Mouse (Mus musculus) cerebellum, postnatal 25 days (tissue): ENCODE data around the gene Olfr1245.
"Not testable (repeated sequence)": the region's sequence is repeated elsewhere in the genome, so short reads cannot be mapped to it uniquely, and the experiment has no call there.

Experiments used
- DNase-seq, 2 experiments: peaks; one replicate each; pipeline ENCODE4 v3.0.0; 2021; ENCODE audit warnings: mixed read lengths in 2 of 2

Olfr1245 gene

GRCm38 (mm10) chr2:89578347-89578746, at the start of gene Olfr1245:
Gene Olfr1245, minus strand, starts transcription at chr2:89578447.
- no peak for DNase-seq

DNA sequence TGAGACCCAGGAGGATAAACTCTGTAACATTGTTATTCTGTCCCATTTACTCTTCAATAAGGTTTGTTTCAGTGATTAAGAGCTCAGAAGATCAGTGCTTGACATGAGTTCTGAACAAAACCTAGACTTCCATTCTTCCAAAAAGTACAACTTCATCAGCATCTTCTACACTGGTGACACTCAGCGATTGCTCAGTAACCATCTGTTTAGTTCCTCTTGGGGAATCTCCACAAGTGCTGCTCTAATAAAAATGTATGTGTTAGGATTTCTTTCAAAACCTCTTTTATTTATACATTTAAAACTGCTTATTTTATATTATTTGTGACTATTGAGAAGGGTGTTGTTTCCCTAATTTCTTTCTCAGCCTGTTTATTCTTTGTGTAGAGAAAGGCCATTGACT, 39.9 kb upstream of the Olfr1245 start, which contains the start of gene Olfr1248:
Gene Olfr1248 (minus strand): TSS at position 101 of the 400 bp plus-strand sequence.
- not testable (repeated sequence) for DNase-seq

DNA sequence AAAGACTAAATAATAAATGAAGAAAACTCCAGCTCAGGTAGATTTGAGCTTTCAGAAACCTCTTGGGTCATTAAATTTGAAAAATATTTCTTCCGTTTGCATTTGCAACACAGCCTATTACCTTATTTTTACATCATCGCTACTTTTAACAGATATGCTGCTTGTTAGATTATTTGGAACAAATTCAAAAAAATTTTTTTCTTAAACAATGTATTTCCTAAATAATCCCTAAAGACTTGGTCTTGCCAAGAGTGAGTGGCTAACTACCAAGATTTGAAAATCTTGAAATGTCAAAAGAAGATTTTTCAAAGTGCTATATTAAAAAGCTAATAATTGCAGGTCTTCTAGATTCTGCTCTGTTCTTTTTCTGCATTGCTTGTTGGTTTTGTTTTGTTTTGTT, 35.8 kb upstream of the Olfr1245 start, which contains the start of gene Olfr1247:
Gene Olfr1247 (minus strand): TSS at position 101 of the 400 bp plus-strand sequence.
- no peak for DNase-seq

DNA sequence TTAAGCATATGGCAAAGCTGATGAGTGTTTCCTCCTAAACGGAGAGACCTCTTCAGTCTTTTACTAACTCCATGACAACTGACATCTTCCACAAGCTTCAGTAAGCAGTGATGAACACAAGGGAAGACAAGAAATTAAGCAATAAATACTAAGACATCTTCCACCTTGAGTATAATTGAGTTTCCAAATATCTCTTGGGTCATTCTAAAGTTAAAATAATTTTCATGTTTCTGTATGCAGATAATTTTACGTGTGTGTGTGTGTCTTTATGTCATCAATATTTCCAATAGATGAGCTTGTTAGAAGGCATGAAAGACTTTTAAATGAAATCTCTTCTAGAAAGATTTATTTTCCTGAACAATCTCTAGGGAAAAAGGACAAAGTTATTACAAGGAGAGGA, 14.8 kb upstream of the Olfr1245 start, which contains the start of gene Olfr1246:
Gene Olfr1246 (minus strand): TSS at position 101 of the 400 bp plus-strand sequence.
- no peak for DNase-seq

- DNase-seq = not testable (repeated sequence)
Measured at GRCm38 (mm10) chr2:89562706-89563105, 15.5 kb downstream of the Olfr1245 start.

GRCm38 (mm10) chr2:89544516-89544915, 33.7 kb downstream of the Olfr1245 start:
- DNase-seq = no peak

GRCm38 (mm10) chr2:89539923-89540322, 38.3 kb downstream of the Olfr1245 start:
- DNase-seq = no peak

GRCm38 (mm10) chr2:89531387-89531786, 46.9 kb downstream of the Olfr1245 start, which contains the start of gene Olfr1243:
Gene Olfr1243, minus strand, starts transcription at chr2:89531487.
- DNase-seq = no peak
